Mouse (Mus musculus) hindbrain, embryonic 14.5 days (tissue): Measurements from ENCODE around the gene Hils1. TPM values are rescaled to one million over a fixed set of nuclear protein-coding genes. Genes with fewer than 3 reads are reported as not detected.

ENCODE experiments used
- ATAC-seq: fragments of 200-750 bp; cut with Nextera tagmentation; 2 replicates; pipeline ENCODE4 v1.8.0; 2017; ENCODE audit warnings: moderate number of reproducible peaks, mild to moderate bottlenecking, moderate TSS enrichment, moderate library complexity; ENCODE audit not compliant: low FRiP score
- DNase-seq: peaks from one replicate; pipeline ENCODE4 v3.0.0-alpha.2; 2015; ENCODE audit warnings: low spot score
- H3K27ac ChIP-seq: fragments of 300-500 bp; sonication (generic); 2 replicates; pipeline ENCODE4 v1.5.1; 2014; ENCODE audit warnings: mild to moderate bottlenecking, moderate library complexity
- H3K27me3 ChIP-seq: fragments of 300-500 bp; sonication (generic); 2 replicates; pipeline ENCODE4 v1.6.1; 2014; ENCODE audit warnings: mild to moderate bottlenecking, low read length, mixed read lengths; ENCODE audit not compliant: control insufficient read depth, insufficient read depth
- H3K36me3 ChIP-seq: fragments of 300-500 bp; sonication (generic); replicated peaks from 2 replicates; pipeline ENCODE4 v1.6.1; 2014; ENCODE audit not compliant: control insufficient read depth, insufficient read depth
- H3K4me1 ChIP-seq: fragments of 300-500 bp; sonication (generic); replicated peaks from 2 replicates; pipeline ENCODE4 v1.6.1; 2014; ENCODE audit warnings: antibody characterized with exemption, low read length, mixed read lengths; ENCODE audit not compliant: control insufficient read depth, insufficient read depth
- H3K4me2 ChIP-seq: fragments of 300-500 bp; sonication (generic); replicated peaks from 2 replicates; pipeline ENCODE4 v1.6.1; 2014; ENCODE audit warnings: mild to moderate bottlenecking, moderate library complexity
- H3K4me3 ChIP-seq: fragments of 300-500 bp; sonication (generic); replicated peaks from 2 replicates; pipeline ENCODE4 v1.5.1; 2014; ENCODE audit warnings: mild to moderate bottlenecking, low read length
- H3K9ac ChIP-seq: fragments of 300-500 bp; sonication (generic); 2 replicates; pipeline ENCODE4 v1.6.1; 2014
- H3K9me3 ChIP-seq: fragments of 300-500 bp; sonication (generic); 2 replicates; pipeline ENCODE4 v1.6.1; 2016; ENCODE audit warnings: low read length; ENCODE audit not compliant: control insufficient read depth
- WGBS: fragments of 180-500 bp; shearing (Covaris S2); extraction: QIAGEN DNeasy Blood & Tissue Kit; methylation state at CpG from one replicate; pipeline ENCODE4 v1.1.7; 2014; 5-methylcytosine and 5-hydroxymethylcytosine counted together
- polyA plus RNA-seq: library from polyadenylated mRNA; unstranded; fragments of >200 nt; fragmentation: Nextera tagmentation; extraction: Ambion mirVana; gene quantifications from 2 replicates; pipeline ENCODE4 v1.2.1, GENCODE M21; 2014

Gene Hils1
- polyA plus RNA-seq: not detected in 2 replicates

- H3K36me3 ChIP-seq: no peaks in the 10 kb centered on the region
- no peak within 1 kb of the TSS for H3K4me2 ChIP-seq
- H3K4me1 ChIP-seq: no peaks in the 10 kb centered on the region
- WGBS: 63% methylated on average over 4 of the region's 4 CpGs
- H3K9ac ChIP-seq: no peak within 1 kb of the TSS
- H3K4me3 ChIP-seq: no peak within 1 kb of the TSS
- H3K27ac ChIP-seq: no peak within 1 kb of the TSS
- no peaks in the 10 kb centered on the region for H3K9me3 ChIP-seq
- DNase-seq: no peak
- ATAC-seq: no peak
- no peaks in the 10 kb centered on the region for H3K27me3 ChIP-seq
Observed at GRCm38 (mm10) chr11:94967419-94967818, at the start of gene Hils1. Gene Hils1, plus strand, starts transcription at chr11:94967593.

DNA sequence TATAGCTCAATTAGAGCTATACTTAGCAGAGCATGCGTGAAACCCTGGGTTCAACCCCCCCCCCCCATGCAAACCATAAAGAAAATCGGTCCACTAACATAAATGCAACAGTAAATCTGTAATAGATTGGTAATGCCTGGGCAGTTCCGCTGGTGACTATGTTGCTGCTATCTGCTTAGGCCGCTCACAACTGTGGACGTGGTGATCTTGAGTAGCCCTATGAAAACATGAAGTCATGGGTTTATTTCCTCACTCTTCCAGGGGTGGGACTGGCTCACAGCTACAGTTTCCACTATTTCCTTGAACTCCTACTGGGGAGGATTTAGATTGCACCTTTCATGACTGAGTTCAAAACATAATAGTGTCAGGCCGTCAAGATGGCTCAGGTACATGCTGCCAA is 49.7 kb upstream of the Hils1 start:
- no peak overlapping the region for H3K27ac ChIP-seq
- no peaks in the 10 kb centered on the region for H3K36me3 ChIP-seq
- H3K4me3 ChIP-seq: no peak overlapping the region
- H3K27me3 ChIP-seq: no peaks in the 10 kb centered on the region
- no peak for DNase-seq
- ATAC-seq: no peak
- 0 out of 2 replicates have a peak, but pooled peaks cover 3% of the 10 kb centered on the region for H3K4me1 ChIP-seq
- no peaks in the 10 kb centered on the region for H3K9me3 ChIP-seq
- no peak overlapping the region for H3K9ac ChIP-seq
- H3K4me2 ChIP-seq: no peak overlapping the region
- 83% methylated on average over 6 of the region's 6 CpGs for WGBS

DNA sequence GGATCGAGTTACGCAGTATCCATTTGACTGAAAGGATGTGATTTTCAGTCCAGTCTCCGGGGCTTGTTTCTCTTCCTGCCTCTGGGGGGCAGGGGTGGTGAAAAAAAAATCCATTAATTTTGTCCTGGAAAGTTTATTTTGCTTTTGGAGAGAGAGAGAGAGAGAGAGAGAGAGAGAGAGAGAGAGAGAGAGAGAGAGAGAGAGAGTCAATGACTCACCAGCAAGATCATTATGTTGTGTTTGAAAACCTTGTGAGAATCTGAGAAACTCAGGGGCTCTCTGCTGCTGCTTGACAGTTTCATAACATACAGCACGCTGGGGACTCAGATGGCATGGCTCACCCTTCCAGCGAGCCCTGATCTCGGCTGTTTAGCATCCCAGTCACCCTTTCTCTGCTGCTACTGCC is 46.4 kb upstream of the Hils1 start:
- 54% methylated on average over 6 of the region's 6 CpGs for WGBS
- no peak overlapping the region for H3K27ac ChIP-seq
- no peaks in the 10 kb centered on the region for H3K4me1 ChIP-seq
- H3K9ac ChIP-seq: no peak overlapping the region
- no peak overlapping the region for H3K4me2 ChIP-seq
- H3K36me3 ChIP-seq: no peaks in the 10 kb centered on the region
- no peak for DNase-seq
- H3K9me3 ChIP-seq: no peaks in the 10 kb centered on the region
- H3K4me3 ChIP-seq: no peak overlapping the region
- H3K27me3 ChIP-seq: no peaks in the 10 kb centered on the region
- ATAC-seq: no peak

- Histone ChIP-seq H3K27me3 (no peaks in the 10 kb centered on the region), H3K4me3 (no peak overlapping the region), H3K9ac (no peak overlapping the region), H3K4me1 (0 out of 2 replicates have a peak, but pooled peaks cover 5% of the 10 kb centered on the region), H3K9me3 (no peaks in the 10 kb centered on the region), H3K36me3 (no peaks in the 10 kb centered on the region), H3K27ac (no peak overlapping the region), H3K4me2 (no peak overlapping the region)
- 93% methylated on average over 4 of the region's 4 CpGs for WGBS
- ATAC-seq (no peak), DNase-seq (no peak)
Observed at GRCm38 (mm10) chr11:94924977-94925376, 42.4 kb upstream of the Hils1 start.

DNA sequence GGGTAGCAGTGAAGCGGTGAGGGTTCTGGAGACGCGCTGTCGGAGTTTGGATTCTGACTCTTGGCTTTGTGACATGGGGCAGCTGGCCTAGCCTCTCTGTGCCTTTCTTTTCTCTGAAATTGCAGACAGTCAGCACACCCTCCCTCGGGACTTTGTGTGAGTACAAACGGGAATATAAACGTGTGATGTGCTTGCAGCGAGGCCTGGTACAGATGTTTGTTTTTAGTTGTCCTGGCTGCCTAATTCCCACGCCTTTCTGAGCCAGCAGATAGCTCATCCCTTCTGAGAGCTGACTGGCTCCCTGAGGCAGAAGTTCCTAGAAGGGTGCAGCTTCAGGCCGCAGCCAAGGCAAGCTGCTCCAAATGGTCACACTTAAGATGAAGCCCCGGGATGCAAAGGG is 41.0 kb upstream of the Hils1 start:
- no peaks in the 10 kb centered on the region for H3K27me3 ChIP-seq
- no peaks in the 10 kb centered on the region for H3K9me3 ChIP-seq
- H3K36me3 ChIP-seq: no peaks in the 10 kb centered on the region
- no peak overlapping the region for H3K4me3 ChIP-seq
- H3K4me1 ChIP-seq: 0 out of 2 replicates have a peak, but pooled peaks cover 5% of the 10 kb centered on the region
- no peak overlapping the region for H3K9ac ChIP-seq
- H3K27ac ChIP-seq: no peak overlapping the region
- ATAC-seq (no peak), DNase-seq (no peak)
- WGBS: 73% methylated on average over 11 of the region's 11 CpGs
- H3K4me2 ChIP-seq: no peak overlapping the region

DNA sequence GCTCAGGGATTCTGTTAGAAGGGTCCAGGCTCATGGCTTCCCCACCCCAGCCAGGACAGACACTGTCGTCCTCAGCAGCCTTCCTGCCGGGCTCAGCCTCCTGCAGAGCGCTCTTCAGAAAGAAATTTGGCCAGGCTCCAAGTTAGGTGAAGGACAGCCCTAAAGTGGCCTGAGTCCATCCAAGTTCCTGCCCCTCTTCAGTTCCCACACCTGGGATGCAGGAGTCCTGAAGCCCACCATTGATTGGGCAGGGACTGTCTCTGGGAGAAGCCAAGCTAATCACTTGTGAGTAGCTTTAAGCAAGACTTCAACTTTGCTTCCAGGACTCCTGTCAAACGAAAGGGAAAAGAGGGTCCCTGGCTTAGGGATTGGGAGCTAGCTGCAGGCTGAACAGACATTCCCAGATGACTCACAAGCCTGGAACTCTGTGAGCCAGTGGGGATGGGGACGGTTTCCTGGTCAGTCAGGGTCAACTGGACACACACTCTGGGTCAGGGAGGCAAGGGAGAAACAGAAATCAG is 39.6 kb upstream of the Hils1 start:
- Histone ChIP-seq H3K9ac (no peak overlapping the region), H3K27ac (no peak overlapping the region), H3K27me3 (peaks cover 6% of the 10 kb centered on the region; the same call in 1 of the 2 replicates), H3K36me3 (no peaks in the 10 kb centered on the region), H3K4me3 (no peak overlapping the region), H3K9me3 (no peaks in the 10 kb centered on the region), H3K4me1 (0 out of 2 replicates have a peak, but pooled peaks cover 5% of the 10 kb centered on the region), H3K4me2 (no peak overlapping the region)
- WGBS: 25% methylated on average over 5 of the region's 5 CpGs
- ATAC-seq (no peak), DNase-seq (no peak)

GRCm38 (mm10) chr11:94928820-94929219 is 38.6 kb upstream of the Hils1 start:
- Histone ChIP-seq H3K36me3 (no peaks in the 10 kb centered on the region), H3K4me2 (peak overlapping the region; percentile 21; the same call in 1 of the 2 replicates), H3K4me3 (no peak overlapping the region), H3K27me3 (peaks cover 16% of the 10 kb centered on the region), H3K9me3 (no peaks in the 10 kb centered on the region), H3K27ac (no peak overlapping the region), H3K9ac (no peak overlapping the region), H3K4me1 (0 out of 2 replicates have a peak, but pooled peaks cover 5% of the 10 kb centered on the region)
- no peak for DNase-seq
- ATAC-seq: peak; percentile 62; the same call in 1 of the 2 replicates
- 6% methylated on average over 13 of the region's 13 CpGs for WGBS

DNA sequence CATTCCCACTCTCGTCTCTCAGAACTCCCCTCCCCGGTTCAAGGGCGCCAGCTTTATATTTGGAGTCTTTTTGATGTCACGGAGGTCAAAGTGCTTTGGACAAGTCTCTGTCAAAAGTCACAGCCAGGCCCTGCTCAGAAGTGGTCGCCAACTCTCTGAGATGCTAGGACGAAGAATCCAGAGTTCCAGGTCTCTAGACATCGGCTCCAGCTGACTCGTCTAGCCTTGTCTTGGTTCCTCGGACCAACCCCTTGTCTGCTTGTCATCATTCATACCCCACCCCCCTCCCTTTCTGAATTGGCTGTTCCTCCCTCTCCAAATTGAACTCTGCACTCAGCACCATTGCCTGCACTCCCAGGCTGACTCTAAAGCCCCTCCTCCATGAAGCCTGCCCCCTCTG is 37.8 kb upstream of the Hils1 start:
- Histone ChIP-seq H3K4me2 (no peak overlapping the region), H3K36me3 (no peaks in the 10 kb centered on the region), H3K9ac (no peak overlapping the region), H3K27me3 (peaks cover 23% of the 10 kb centered on the region), H3K4me3 (no peak overlapping the region), H3K27ac (no peak overlapping the region), H3K4me1 (0 out of 2 replicates have a peak, but pooled peaks cover 5% of the 10 kb centered on the region), H3K9me3 (no peaks in the 10 kb centered on the region)
- DNase-seq (no peak), ATAC-seq (no peak)
- WGBS: 62% methylated on average over 9 of the region's 9 CpGs

DNA sequence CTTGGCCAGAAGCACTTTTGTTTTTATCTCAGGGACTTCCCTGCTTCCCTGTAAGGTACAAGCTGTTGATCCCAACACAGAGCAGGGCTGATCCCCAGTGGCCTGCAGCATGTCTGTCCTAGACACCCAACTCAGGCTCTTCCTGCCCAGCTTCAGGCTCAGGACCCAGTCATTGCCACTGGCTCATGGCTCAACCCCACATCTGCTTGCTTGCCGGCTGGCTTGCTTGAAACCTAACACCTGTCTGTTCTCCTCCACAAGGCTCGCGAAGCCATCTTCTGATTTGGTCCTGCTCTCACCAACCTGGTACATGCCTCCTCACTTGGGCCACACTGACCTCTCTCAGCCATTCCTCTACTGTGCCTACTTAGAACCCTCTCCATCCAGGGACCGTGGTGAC is 37.2 kb upstream of the Hils1 start:
- 60% methylated on average over 4 of the region's 4 CpGs for WGBS
- Histone ChIP-seq H3K9me3 (no peaks in the 10 kb centered on the region), H3K4me1 (0 out of 2 replicates have a peak, but pooled peaks cover 5% of the 10 kb centered on the region), H3K27me3 (peaks cover 29% of the 10 kb centered on the region), H3K9ac (no peak overlapping the region), H3K4me2 (no peak overlapping the region), H3K4me3 (no peak overlapping the region), H3K27ac (no peak overlapping the region), H3K36me3 (no peaks in the 10 kb centered on the region)
- ATAC-seq (no peak), DNase-seq (no peak)

DNA sequence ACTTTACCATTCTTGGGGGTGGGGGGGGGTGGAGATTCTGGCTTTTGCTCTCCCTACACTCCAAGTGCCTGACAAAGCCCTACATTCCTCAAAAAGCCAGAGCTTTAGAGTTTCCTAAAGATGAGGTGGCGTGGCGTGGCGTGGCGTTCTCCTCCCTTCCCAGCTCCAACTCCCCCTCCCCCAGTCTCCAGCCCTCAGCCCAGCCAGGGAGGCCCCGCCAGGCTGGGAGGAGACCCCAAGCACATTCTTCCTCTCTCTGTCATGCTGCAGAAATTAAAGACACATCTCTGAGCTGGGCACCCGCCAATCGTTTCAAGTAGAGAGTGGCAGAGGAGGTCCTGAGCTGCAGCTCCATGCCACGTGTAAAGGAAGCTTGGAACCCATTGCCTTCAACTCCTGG is 33.8 kb upstream of the Hils1 start:
- DNase-seq: no peak
- H3K27ac ChIP-seq: no peak overlapping the region
- H3K27me3 ChIP-seq: peaks cover 61% of the 10 kb centered on the region

More for the DNA sequence above, 33.8 kb upstream of the Hils1 start:
- Histone ChIP-seq H3K4me1 (peaks cover 16% of the 10 kb centered on the region; the same call in 1 of the 2 replicates), H3K36me3 (no peaks in the 10 kb centered on the region), H3K4me2 (no peak overlapping the region), H3K9ac (no peak overlapping the region), H3K9me3 (no peaks in the 10 kb centered on the region), H3K4me3 (no peak overlapping the region)
- ATAC-seq: no peak
- 28% methylated on average over 8 of the region's 8 CpGs for WGBS
